Mouse (Mus musculus): ENCODE data around the gene Mecom. TPM values are rescaled to one million over a fixed set of nuclear protein-coding genes. Genes with fewer than 3 reads are reported as not detected.

The Mecom gene
- polyA plus RNA-seq, 1 experiment from 2014 or later = 77.5 TPM

GRCm38 (mm10) chr3:30420899-30421298 is 126.9 kb downstream of the Mecom start:
- Histone ChIP-seq H3K9me3 (ENCODE audit: low read depth, low read length) (no peaks in the 10 kb centered on the region), H3K36me3 (ENCODE audit: insufficient read depth) (no peaks in the 10 kb centered on the region), H3K4me3 (ENCODE audit: low read depth, low read length) (no peak overlapping the region), H3K27me3 (ENCODE audit: insufficient read depth, low read length) (no peaks in the 10 kb centered on the region), H3K27ac (ENCODE audit: low read depth) (no peak overlapping the region), H3K4me2 (no peak overlapping the region), H3K4me1 (ENCODE audit: insufficient read depth) (no peaks in the 10 kb centered on the region), H3K9ac (no peak overlapping the region)
- ATAC-seq (ENCODE audit: insufficient read depth) (no peak), DNase-seq (no peak)
- TF ChIP-seq CTCF (IDR thresholded peaks at IDR 0.05; ENCODE audit: low read depth) = no peak
- 79% methylated on average over 5 of the region's 5 CpGs for whole genome bisulfite sequencing

- Histone ChIP-seq H3K27ac (ENCODE audit: low read depth) (no peak overlapping the region), H3K27me3 (ENCODE audit: insufficient read depth, low read length) (no peaks in the 10 kb centered on the region), H3K36me3 (ENCODE audit: insufficient read depth) (no peaks in the 10 kb centered on the region), H3K4me3 (ENCODE audit: low read depth, low read length) (no peak overlapping the region), H3K9me3 (ENCODE audit: low read depth, low read length) (no peaks in the 10 kb centered on the region), H3K4me2 (no peak overlapping the region), H3K9ac (no peak overlapping the region), H3K4me1 (ENCODE audit: insufficient read depth) (no peaks in the 10 kb centered on the region)
- no peak for TF ChIP-seq CTCF (IDR thresholded peaks at IDR 0.05; ENCODE audit: low read depth)
- ATAC-seq (ENCODE audit: insufficient read depth) (no peak), DNase-seq (no peak)
- WGBS = 86% methylated on average over 6 of the region's 6 CpGs
Measured at GRCm38 (mm10) chr3:30414173-30414572, 133.6 kb downstream of the Mecom start.

- ATAC-seq (ENCODE audit: insufficient read depth) = no peak
- WGBS = 58% methylated on average over 4 of the region's 4 CpGs
Measured at GRCm38 (mm10) chr3:30410778-30411177, 137.0 kb downstream of the Mecom start.

GRCm38 (mm10) chr3:30404821-30405220 is 143.0 kb downstream of the Mecom start:
- DNase-seq (no peak), ATAC-seq (ENCODE audit: insufficient read depth) (no peak)
- H3K4me1 ChIP-seq (ENCODE audit: insufficient read depth) = no peaks in the 10 kb centered on the region
- H3K4me3 ChIP-seq (ENCODE audit: low read depth, low read length) = no peak overlapping the region
- WGBS = 77% methylated on average over 4 of the region's 4 CpGs
- H3K27ac ChIP-seq (ENCODE audit: low read depth) = no peak overlapping the region
- TF ChIP-seq CTCF (IDR thresholded peaks at IDR 0.05; ENCODE audit: low read depth) = no peak
- H3K27me3 ChIP-seq (ENCODE audit: insufficient read depth, low read length) = no peaks in the 10 kb centered on the region
- H3K36me3 ChIP-seq (ENCODE audit: insufficient read depth) = no peaks in the 10 kb centered on the region
- H3K9me3 ChIP-seq (ENCODE audit: low read depth, low read length) = no peaks in the 10 kb centered on the region
- no peak overlapping the region for H3K4me2 ChIP-seq
- H3K9ac ChIP-seq = no peak overlapping the region

More at GRCm38 (mm10) chr3:30410778-30411177, 137.0 kb downstream of the Mecom start:
- H3K4me3 ChIP-seq (ENCODE audit: low read depth, low read length) = no peak overlapping the region
- no peak overlapping the region for H3K9ac ChIP-seq
- no peaks in the 10 kb centered on the region for H3K9me3 ChIP-seq (ENCODE audit: low read depth, low read length)
- no peak for TF ChIP-seq CTCF (IDR thresholded peaks at IDR 0.05; ENCODE audit: low read depth)
- H3K27me3 ChIP-seq (ENCODE audit: insufficient read depth, low read length) = no peaks in the 10 kb centered on the region
- H3K36me3 ChIP-seq (ENCODE audit: insufficient read depth) = no peaks in the 10 kb centered on the region
- no peak overlapping the region for H3K27ac ChIP-seq (ENCODE audit: low read depth)
- no peaks in the 10 kb centered on the region for H3K4me1 ChIP-seq (ENCODE audit: insufficient read depth)
- no peak overlapping the region for H3K4me2 ChIP-seq
- DNase-seq = no peak

- Histone ChIP-seq H3K36me3 (ENCODE audit: insufficient read depth) (no peaks in the 10 kb centered on the region), H3K4me2 (no peak overlapping the region), H3K27me3 (ENCODE audit: insufficient read depth, low read length) (no peaks in the 10 kb centered on the region), H3K9me3 (ENCODE audit: low read depth, low read length) (no peaks in the 10 kb centered on the region), H3K27ac (ENCODE audit: low read depth) (no peak overlapping the region), H3K9ac (no peak overlapping the region), H3K4me3 (ENCODE audit: low read depth, low read length) (no peak overlapping the region), H3K4me1 (ENCODE audit: insufficient read depth) (no peaks in the 10 kb centered on the region)
- 56% methylated on average over 7 of the region's 7 CpGs for whole genome bisulfite sequencing
- no peak for TF ChIP-seq CTCF (IDR thresholded peaks at IDR 0.05; ENCODE audit: low read depth)
- ATAC-seq (ENCODE audit: insufficient read depth) = no peak
- no peak for DNase-seq
Measured at GRCm38 (mm10) chr3:30398911-30399310, 148.9 kb downstream of the Mecom start.

- 66% methylated on average over 4 of the region's 4 CpGs for WGBS
- Histone ChIP-seq H3K9me3 (ENCODE audit: low read depth, low read length) (no peaks in the 10 kb centered on the region), H3K27me3 (ENCODE audit: insufficient read depth, low read length) (no peaks in the 10 kb centered on the region), H3K4me2 (no peak overlapping the region), H3K4me1 (ENCODE audit: insufficient read depth) (0 out of 2 replicates have a peak, but pooled peaks cover 3% of the 10 kb centered on the region), H3K36me3 (ENCODE audit: insufficient read depth) (no peaks in the 10 kb centered on the region), H3K27ac (ENCODE audit: low read depth) (no peak overlapping the region), H3K9ac (no peak overlapping the region), H3K4me3 (ENCODE audit: low read depth, low read length) (no peak overlapping the region)
- TF ChIP-seq CTCF (IDR thresholded peaks at IDR 0.05; ENCODE audit: low read depth) = no peak
- no peak for DNase-seq
- no peak for ATAC-seq (ENCODE audit: insufficient read depth)
Measured at GRCm38 (mm10) chr3:30394911-30395310, 152.9 kb downstream of the Mecom start.

- H3K4me1 ChIP-seq (ENCODE audit: insufficient read depth) = 0 out of 2 replicates have a peak, but pooled peaks cover 3% of the 10 kb centered on the region
- 42% methylated on average over 4 of the region's 4 CpGs for WGBS
- no peaks in the 10 kb centered on the region for H3K27me3 ChIP-seq (ENCODE audit: insufficient read depth, low read length)
- no peaks in the 10 kb centered on the region for H3K9me3 ChIP-seq (ENCODE audit: low read depth, low read length)
- no peak for ATAC-seq (ENCODE audit: insufficient read depth)
- H3K36me3 ChIP-seq (ENCODE audit: insufficient read depth) = no peaks in the 10 kb centered on the region
- no peak overlapping the region for H3K9ac ChIP-seq
- no peak overlapping the region for H3K4me2 ChIP-seq
- H3K4me3 ChIP-seq (ENCODE audit: low read depth, low read length) = no peak overlapping the region
- peak; percentile 23 for DNase-seq
- no peak overlapping the region for H3K27ac ChIP-seq (ENCODE audit: low read depth)
- TF ChIP-seq CTCF (IDR thresholded peaks at IDR 0.05; ENCODE audit: low read depth) = no peak
Measured at GRCm38 (mm10) chr3:30392662-30393061, 155.1 kb downstream of the Mecom start.

GRCm38 (mm10) chr3:30392218-30392617 is 155.6 kb downstream of the Mecom start:
- H3K4me3 ChIP-seq (ENCODE audit: low read depth, low read length) = no peak overlapping the region
- H3K4me2 ChIP-seq = no peak overlapping the region
- ATAC-seq (ENCODE audit: insufficient read depth) = peak; percentile 28; the same call in 1 of the 2 replicates
- no peaks in the 10 kb centered on the region for H3K27me3 ChIP-seq (ENCODE audit: insufficient read depth, low read length)
- TF ChIP-seq CTCF (IDR thresholded peaks at IDR 0.05; ENCODE audit: low read depth) = no peak
- H3K36me3 ChIP-seq (ENCODE audit: insufficient read depth) = no peaks in the 10 kb centered on the region
- no peaks in the 10 kb centered on the region for H3K9me3 ChIP-seq (ENCODE audit: low read depth, low read length)
- no peak overlapping the region for H3K9ac ChIP-seq
- H3K27ac ChIP-seq (ENCODE audit: low read depth) = no peak overlapping the region
- 19% methylated on average over 4 of the region's 4 CpGs for whole genome bisulfite sequencing
- H3K4me1 ChIP-seq (ENCODE audit: insufficient read depth) = 0 out of 2 replicates have a peak, but pooled peaks cover 3% of the 10 kb centered on the region
- DNase-seq = peak; percentile 14
